7 mouse cellular contexts compared by ENCODE assay signal in genomic region chr14:105176381-105177168, GRCm38 (mm10). TPM values are rescaled to one million over a fixed set of nuclear protein-coding genes. Genes with fewer than 3 reads are reported as not detected.
A peak's percentile ranks its signal among the peaks of the same experiment; 100 is the strongest.
DNase-seq lines count a peak whose midpoint lies in the region; ATAC-seq and TF ChIP-seq lines count a peak whose summit lies in the region.

No protein-coding gene starts in this region.

- TF ChIP-seq POLR2A in lung, adult 2 months (IDR thresholded peaks at IDR 0.05; ENCODE audit: borderline replicate concordance, extremely low read depth, low read depth, low read length): no peak

- no peak for TF ChIP-seq CTCF in lung, adult 2 months (IDR thresholded peaks at IDR 0.05; ENCODE audit: insufficient read depth, low read length)

- H3K4me2 ChIP-seq in kidney, embryonic 15.5 days: peak overlapping the region; percentile 67
- H3K4me2 ChIP-seq in neural tube, embryonic 15.5 days: peak overlapping the region; percentile 71

- H3K9me3 ChIP-seq in kidney, embryonic 15.5 days (replicated peaks): no peaks in the 10 kb centered on the region
- no peaks in the 10 kb centered on the region for H3K9me3 ChIP-seq in neural tube, embryonic 15.5 days (replicated peaks)

- H3K9ac ChIP-seq in kidney, embryonic 15.5 days: peak overlapping the region; percentile 96
- peak overlapping the region; percentile 95 for H3K9ac ChIP-seq in neural tube, embryonic 15.5 days (replicated peaks)

- H3K36me3 ChIP-seq in kidney, embryonic 15.5 days: no peaks in the 10 kb centered on the region
- H3K36me3 ChIP-seq in neural tube, embryonic 15.5 days: no peaks in the 10 kb centered on the region

- no peaks in the 10 kb centered on the region for H3K27me3 ChIP-seq in kidney, embryonic 15.5 days
- no peaks in the 10 kb centered on the region for H3K27me3 ChIP-seq in neural tube, embryonic 15.5 days (replicated peaks)

- H3K4me3 ChIP-seq in kidney, embryonic 15.5 days (replicated peaks): peak overlapping the region; percentile 84
- peak overlapping the region; percentile 94 for H3K4me3 ChIP-seq in lung, adult 2 months (replicated peaks; ENCODE audit: extremely low read depth, low read depth, low read length)
- peak overlapping the region; percentile 80 for H3K4me3 ChIP-seq in neural tube, embryonic 15.5 days (replicated peaks)

- ATAC-seq in granulocyte monocyte progenitor cell, adult 5-6 weeks (replicated peaks; ENCODE audit: poor library complexity, severe bottlenecking): peak; percentile 30
- peak; percentile 83 for ATAC-seq in kidney, embryonic 15.5 days (replicated peaks; ENCODE audit: low FRiP score)
- ATAC-seq in neural tube, embryonic 15.5 days (ENCODE audit: low FRiP score): peak; percentile 80

- DNase-seq in 3134 (ENCODE audit: extremely low read depth, insufficient read length, low spot score): peak; percentile 31
- peak; percentile 56 for DNase-seq in 416B (ENCODE audit: low read depth)
- DNase-seq in cerebellum, postnatal 36 days: peak; percentile 47 to 48
- no peak for DNase-seq in lung, adult 2 months

- H3K27ac ChIP-seq in kidney, embryonic 15.5 days: peak overlapping the region; percentile 95
- H3K27ac ChIP-seq in neural tube, embryonic 15.5 days (replicated peaks): peak overlapping the region; percentile 97

- WGBS in kidney, embryonic 15.5 days: under 1% methylated on average over 74 of the region's 74 CpGs
- under 1% methylated on average over 73 of the region's 74 CpGs for WGBS in lung, adult 2 months
- WGBS in neural tube, embryonic 15.5 days: under 1% methylated on average over 61 of the region's 74 CpGs

- peaks cover 24% of the 10 kb centered on the region for H3K4me1 ChIP-seq in kidney, embryonic 15.5 days
- H3K4me1 ChIP-seq in lung, adult 2 months (ENCODE audit: control insufficient read depth, insufficient read depth, low read length): peaks cover 20% of the 10 kb centered on the region
- peaks cover 31% of the 10 kb centered on the region for H3K4me1 ChIP-seq in neural tube, embryonic 15.5 days

RNA-seq across cellular contexts. Expression of gene Rbm26, which starts 0.6 kb away (rescaled TPM):
- total RNA-seq in granulocyte monocyte progenitor cell, adult 5-6 weeks (2014; fragmentation: Nextera tagmentation): 76.4 and 90.8 TPM in 2 replicates
- total RNA-seq in granulocyte monocyte progenitor cell, adult 5-6 weeks (2017): 65.4 and 70.1 TPM in 2 replicates
- polyA plus RNA-seq in kidney, embryonic 15.5 days (2015; fragmentation: Nextera tagmentation; extraction: Ambion mirVana): 34.0 and 34.7 TPM in 2 replicates
- 9.2 and 12.2 TPM in 2 replicates for polyA plus RNA-seq in lung, adult 2 months (2012; rRNA removed)
- polyA plus RNA-seq in neural tube, embryonic 15.5 days (2015; fragmentation: Nextera tagmentation; extraction: Ambion mirVana): 29.3 and 30.4 TPM in 2 replicates

Comparison
In these comparisons a context has a peak if more than half of its experiments do, and no peak if none do; other contexts are left out.
1. ATAC-seq: peak in every context shown above with its lines; median percentile 83 in kidney, embryonic 15.5 days; 80 in neural tube, embryonic 15.5 days; 30 in granulocyte monocyte progenitor cell, adult 5-6 weeks.